11 mouse cellular contexts compared by ENCODE assay signal in genomic region chr13:98503601-98504000, GRCm38 (mm10). TPM values are rescaled to one million over a fixed set of nuclear protein-coding genes. Genes with fewer than 3 reads are reported as not detected.
DNase-seq lines count a peak whose midpoint lies in the region; ATAC-seq and TF ChIP-seq lines count a peak whose summit lies in the region.
"Had no signal": no experiment of that assay in that cellular context is flagged by ENCODE, and none has a peak within 500 bp of the region (broad histone marks: within the 10 kb centered on the region; RNA-seq: fewer than 3 reads in every experiment).

No protein-coding gene starts in this region.

- under 1% methylated on average over 8 of the region's 8 CpGs for WGBS in forebrain, embryonic 10.5 days
- 1% methylated on average over 8 of the region's 8 CpGs for WGBS in forebrain, embryonic 15.5 days
- WGBS in lung, embryonic 14.5 days = 1% methylated on average over 8 of the region's 8 CpGs
- under 1% methylated on average over 8 of the region's 8 CpGs for WGBS in forebrain, postnatal 0 days
- under 1% methylated on average over 8 of the region's 8 CpGs for WGBS in midbrain, embryonic 15.5 days

- peak overlapping the region; percentile 89 for H3K27ac ChIP-seq in forebrain, embryonic 10.5 days
- no peak overlapping the region for H3K27ac ChIP-seq in forebrain, embryonic 15.5 days (replicated peaks)
- no peak overlapping the region for H3K27ac ChIP-seq in lung, embryonic 14.5 days (ENCODE audit: low read depth)
- H3K27ac ChIP-seq in forebrain, postnatal 0 days (ENCODE audit: low read depth, low read length) = no peak overlapping the region
- no peak overlapping the region for H3K27ac ChIP-seq in midbrain, embryonic 15.5 days

- no peak overlapping the region for H3K9ac ChIP-seq in forebrain, embryonic 15.5 days (replicated peaks)
- no peak overlapping the region for H3K9ac ChIP-seq in lung, embryonic 14.5 days
- no peak overlapping the region for H3K9ac ChIP-seq in forebrain, postnatal 0 days
- no peak overlapping the region for H3K9ac ChIP-seq in midbrain, embryonic 15.5 days

- no peaks in the 10 kb centered on the region for H3K36me3 ChIP-seq in forebrain, embryonic 10.5 days (replicated peaks)
- H3K36me3 ChIP-seq in forebrain, embryonic 15.5 days = no peaks in the 10 kb centered on the region
- H3K36me3 ChIP-seq in lung, embryonic 14.5 days (ENCODE audit: insufficient read depth) = no peaks in the 10 kb centered on the region
- H3K36me3 ChIP-seq in forebrain, postnatal 0 days (ENCODE audit: insufficient read depth) = no peaks in the 10 kb centered on the region
- H3K36me3 ChIP-seq in midbrain, embryonic 15.5 days (replicated peaks) = no peaks in the 10 kb centered on the region

- no peak for TF ChIP-seq CTCF in lung, embryonic 14.5 days (IDR thresholded peaks at IDR 0.05; ENCODE audit: low read depth)
- no peak for TF ChIP-seq CTCF in forebrain, postnatal 0 days (IDR thresholded peaks at IDR 0.05; ENCODE audit: low read depth)

- H3K4me2 ChIP-seq in forebrain, embryonic 15.5 days (replicated peaks) = no peak overlapping the region
- H3K4me2 ChIP-seq in lung, embryonic 14.5 days = peak overlapping the region; percentile 75; the same call in 1 of the 2 replicates
- H3K4me2 ChIP-seq in forebrain, postnatal 0 days (ENCODE audit: low read depth) = no peak overlapping the region
- H3K4me2 ChIP-seq in midbrain, embryonic 15.5 days = peak overlapping the region; percentile 57; the same call in 1 of the 2 replicates

- H3K4me1 ChIP-seq in forebrain, embryonic 10.5 days = peaks cover 55% of the 10 kb centered on the region
- H3K4me1 ChIP-seq in forebrain, embryonic 15.5 days = peaks cover 17% of the 10 kb centered on the region
- H3K4me1 ChIP-seq in lung, embryonic 14.5 days (ENCODE audit: insufficient read depth) = no peaks in the 10 kb centered on the region
- H3K4me1 ChIP-seq in forebrain, postnatal 0 days (ENCODE audit: insufficient read depth) = no peaks in the 10 kb centered on the region
- H3K4me1 ChIP-seq in midbrain, embryonic 15.5 days = peaks cover 23% of the 10 kb centered on the region

- peak overlapping the region; percentile 54 for H3K4me3 ChIP-seq in forebrain, embryonic 10.5 days
- H3K4me3 ChIP-seq in forebrain, embryonic 15.5 days = no peak overlapping the region
- peak overlapping the region; percentile 40; the same call in 1 of the 2 replicates for H3K4me3 ChIP-seq in lung, embryonic 14.5 days (ENCODE audit: low read depth, low read length)
- no peak overlapping the region for H3K4me3 ChIP-seq in forebrain, postnatal 0 days (ENCODE audit: low read depth, low read length)
- no peak overlapping the region for H3K4me3 ChIP-seq in midbrain, embryonic 15.5 days

- peaks cover 100% of the 10 kb centered on the region for H3K27me3 ChIP-seq in forebrain, embryonic 10.5 days (ENCODE audit: poor library complexity, severe bottlenecking)
- peaks cover 85% of the 10 kb centered on the region for H3K27me3 ChIP-seq in forebrain, embryonic 15.5 days
- peaks cover 94% of the 10 kb centered on the region for H3K27me3 ChIP-seq in lung, embryonic 14.5 days (ENCODE audit: insufficient read depth, low read length)
- H3K27me3 ChIP-seq in forebrain, postnatal 0 days (ENCODE audit: insufficient read depth, low read length) = peaks cover 85% of the 10 kb centered on the region
- peaks cover 80% of the 10 kb centered on the region for H3K27me3 ChIP-seq in midbrain, embryonic 15.5 days (replicated peaks)

- DNase-seq in forebrain, embryonic 10.5 days (ENCODE audit: extremely low spot score, low spot score) = peak; percentile 68
- peak; percentile 48 for DNase-seq in lung, embryonic 14.5 days
- DNase-seq in lung, postnatal 25 days (ENCODE audit: low spot score) = no peak
- DNase-seq in forebrain, postnatal 0 days = peak; percentile 32
- DNase-seq in right cerebral cortex, postnatal 36 days (ENCODE audit: low spot score in 2 of 2) = no peak
- DNase-seq in adrenal gland, postnatal 4 days (ENCODE audit: low spot score in 2 of 2) = no peak
- DNase-seq: lung, adult 18-20 months had no signal

- no peak for ATAC-seq in forebrain, embryonic 15.5 days (replicated peaks)
- ATAC-seq in lung, embryonic 14.5 days (ENCODE audit: insufficient read depth) = no peak
- no peak for ATAC-seq in forebrain, postnatal 0 days
- ATAC-seq in midbrain, embryonic 15.5 days (replicated peaks) = no peak

- H3K9me3 ChIP-seq in forebrain, embryonic 10.5 days = no peaks in the 10 kb centered on the region
- H3K9me3 ChIP-seq in forebrain, embryonic 15.5 days = no peaks in the 10 kb centered on the region
- no peaks in the 10 kb centered on the region for H3K9me3 ChIP-seq in lung, embryonic 14.5 days (ENCODE audit: low read depth, low read length)
- H3K9me3 ChIP-seq in forebrain, postnatal 0 days (ENCODE audit: low read length) = no peaks in the 10 kb centered on the region
- no peaks in the 10 kb centered on the region for H3K9me3 ChIP-seq in midbrain, embryonic 15.5 days

RNA-seq across cellular contexts. Expression of gene Gm10320, which starts 11.8 kb away (rescaled TPM):
- polyA plus RNA-seq in forebrain, embryonic 10.5 days (2016; fragmentation: Nextera tagmentation; extraction: Ambion mirVana) = 1.2 and 1.3 TPM in 2 replicates
- polyA plus RNA-seq in forebrain, embryonic 15.5 days (2015; fragmentation: Nextera tagmentation; extraction: Ambion mirVana) = 0.59 and 1.4 TPM in 2 replicates
- 1.8 TPM in 2 replicates for polyA plus RNA-seq in lung, embryonic 14.5 days (2014; fragmentation: Nextera tagmentation; extraction: Ambion mirVana)
- total RNA-seq in forebrain, postnatal 0 days (2014; rRNA removed) = 0.69 TPM in 1 of 2 replicates, not detected in the other
- 0.74 and 1.6 TPM in 2 replicates for polyA plus RNA-seq in forebrain, postnatal 0 days (2015; fragmentation: Nextera tagmentation; extraction: Ambion mirVana)
- 0.56 and 1.1 TPM in 2 replicates for polyA plus RNA-seq in midbrain, embryonic 15.5 days (2015; fragmentation: Nextera tagmentation; extraction: Ambion mirVana)
- under 1 TPM in 1 of 2 experiments, not detected in 1; 0.68 TPM for total RNA-seq in adrenal gland, postnatal 4 days (2021)
- total RNA-seq: heart, adult 18-20 months; layer of hippocampus, postnatal 10 days had no signal

Comparison
In these comparisons a context has a peak if more than half of its experiments do, and no peak if none do; other contexts are left out.
1. DNase-seq: peak in forebrain, embryonic 10.5 days (single experiment), lung, embryonic 14.5 days (single experiment) and forebrain, postnatal 0 days (single experiment); none in lung, postnatal 25 days (single experiment), right cerebral cortex, postnatal 36 days (0 of 2) and adrenal gland, postnatal 4 days (0 of 2).
2. H3K4me3 ChIP-seq: peak in forebrain, embryonic 10.5 days (single experiment) and lung, embryonic 14.5 days (single experiment); none in forebrain, embryonic 15.5 days (single experiment), forebrain, postnatal 0 days (single experiment) and midbrain, embryonic 15.5 days (single experiment).
3. H3K4me2 ChIP-seq: peak in lung, embryonic 14.5 days (single experiment) and midbrain, embryonic 15.5 days (single experiment); none in forebrain, embryonic 15.5 days (single experiment) and forebrain, postnatal 0 days (single experiment).